ENCODE assay signal across 18 mouse cellular contexts in genomic region chr13:32797085-32797484, GRCm38 (mm10). TPM values are rescaled to one million over a fixed set of nuclear protein-coding genes. Genes with fewer than 3 reads are reported as not detected.
A peak's percentile ranks its signal among the peaks of the same experiment; 100 is the strongest.
DNase-seq lines count a peak whose midpoint lies in the region; ATAC-seq lines count a peak whose summit lies in the region.
"Had no signal": no experiment of that assay in that cellular context is flagged by ENCODE, and none has a peak within 500 bp of the region (broad histone marks: within the 10 kb centered on the region; RNA-seq: fewer than 3 reads in every experiment).

No protein-coding gene starts in this region.

- DNase-seq in kidney, adult 9 months, result peak; percentile 28
- peak; percentile 3 for DNase-seq in retina, postnatal 1 day
- no peak for DNase-seq in retina, embryonic 14.5 days (ENCODE audit: low spot score)
- peak; percentile 11 for DNase-seq in induced T-regulatory cell, adult 2 months (ENCODE audit: low read depth)
- no peak for DNase-seq in left cerebral cortex, adult 11 months (ENCODE audit: low spot score)
- DNase-seq: cerebellum, adult 9-10 months; kidney, adult 8-10 months; thymus, adult 2 months had no signal

- no peak for ATAC-seq in kidney, embryonic 15.5 days (replicated peaks; ENCODE audit: low FRiP score)
- no peak for ATAC-seq in monocyte, adult 5-6 weeks (replicated peaks; ENCODE audit: insufficient number of reproducible peaks, low FRiP score, low TSS enrichment, poor library complexity, severe bottlenecking)
- ATAC-seq: activated CD4-positive, CD25-positive, alpha-beta regulatory T cell, adult 4 months had no signal

- no peak overlapping the region for H3K9ac ChIP-seq in kidney, embryonic 15.5 days
- H3K9ac ChIP-seq: embryonic facial prominence, embryonic 12.5 days; liver, embryonic 15.5 days; neural tube, embryonic 12.5 days had no signal

- 87% methylated on average over 1 of the region's 1 CpGs for WGBS in kidney, embryonic 15.5 days

- H3K27ac ChIP-seq in kidney, embryonic 15.5 days, result no peak overlapping the region
- H3K27ac ChIP-seq: embryonic facial prominence, embryonic 12.5 days; forebrain, embryonic 10.5 days; liver, embryonic 15.5 days; neural tube, embryonic 12.5 days had no signal

- peaks cover 7% of the 10 kb centered on the region for H3K4me1 ChIP-seq in kidney, embryonic 15.5 days
- H3K4me1 ChIP-seq: embryonic facial prominence, embryonic 12.5 days had no signal

- H3K36me3 ChIP-seq in kidney, embryonic 15.5 days, result no peaks in the 10 kb centered on the region
- H3K36me3 ChIP-seq: embryonic facial prominence, embryonic 12.5 days; forebrain, embryonic 10.5 days; liver, embryonic 15.5 days; neural tube, embryonic 12.5 days had no signal

- no peak overlapping the region for H3K4me2 ChIP-seq in kidney, embryonic 15.5 days
- H3K4me2 ChIP-seq: embryonic facial prominence, embryonic 12.5 days; liver, embryonic 15.5 days; neural tube, embryonic 12.5 days had no signal

- H3K4me3 ChIP-seq in kidney, embryonic 15.5 days (replicated peaks), result no peak overlapping the region
- H3K4me3 ChIP-seq: embryonic facial prominence, embryonic 12.5 days; forebrain, embryonic 10.5 days; liver, embryonic 15.5 days; megakaryocyte, embryonic 14.5 days; neural tube, embryonic 12.5 days had no signal

- no peaks in the 10 kb centered on the region for H3K27me3 ChIP-seq in kidney, embryonic 15.5 days
- H3K27me3 ChIP-seq: embryonic facial prominence, embryonic 12.5 days; liver, embryonic 15.5 days; megakaryocyte, embryonic 14.5 days; neural tube, embryonic 12.5 days had no signal

- H3K9me3 ChIP-seq in kidney, embryonic 15.5 days (replicated peaks), result no peaks in the 10 kb centered on the region
- H3K9me3 ChIP-seq: embryonic facial prominence, embryonic 12.5 days; forebrain, embryonic 10.5 days; liver, embryonic 15.5 days; megakaryocyte, embryonic 14.5 days; neural tube, embryonic 12.5 days had no signal

RNA-seq across cellular contexts. Expression of gene Wrnip1, which starts 4.8 kb away (rescaled TPM):
- 22.2 and 23.4 TPM in 2 replicates for polyA plus RNA-seq in kidney, embryonic 15.5 days (2015; fragmentation: Nextera tagmentation; extraction: Ambion mirVana)
- 20.6 to 46.2 TPM (median 38.9 TPM) in 3 replicates for total RNA-seq in monocyte, adult 5-6 weeks (2017)

RNA-seq across cellular contexts. Expression of gene D930007J09Rik, which starts 5.6 kb away (rescaled TPM):
- polyA plus RNA-seq in kidney, embryonic 15.5 days (2015; fragmentation: Nextera tagmentation; extraction: Ambion mirVana), result not detected in 2 replicates
- total RNA-seq in monocyte, adult 5-6 weeks (2017), result not detected in 3 replicates
- total RNA-seq: hematopoietic stem cell, adult 5-6 weeks had no signal
- polyA plus RNA-seq: activated CD4-positive, CD25-positive, alpha-beta regulatory T cell, adult 4 months; embryonic facial prominence, embryonic 12.5 days; forebrain, embryonic 10.5 days; liver, embryonic 15.5 days; neural tube, embryonic 12.5 days; thymus, adult 2 months had no signal

RNA-seq across cellular contexts. Expression of gene Mylk4, which starts 13.3 kb away (rescaled TPM):
- 0.64 and 1.0 TPM in 2 replicates for polyA plus RNA-seq in kidney, embryonic 15.5 days (2015; fragmentation: Nextera tagmentation; extraction: Ambion mirVana)
- not detected in 3 replicates for total RNA-seq in monocyte, adult 5-6 weeks (2017)
- total RNA-seq: ES-E14; hematopoietic stem cell, adult 5-6 weeks had no signal
- polyA plus RNA-seq: activated CD4-positive, CD25-positive, alpha-beta regulatory T cell, adult 4 months; forebrain, embryonic 10.5 days had no signal

RNA-seq across cellular contexts. Expression of gene Serpinb1a, which starts 53.9 kb away (rescaled TPM):
- 12.4 and 13.4 TPM in 2 replicates for polyA plus RNA-seq in kidney, embryonic 15.5 days (2015; fragmentation: Nextera tagmentation; extraction: Ambion mirVana)
- 17.5 to 61.2 TPM (median 52.8 TPM) in 3 replicates for total RNA-seq in monocyte, adult 5-6 weeks (2017)

Comparison
In these comparisons a context has a peak if more than half of its experiments do, and no peak if none do; other contexts are left out.
1. DNase-seq: peak in kidney, adult 9 months (single experiment), retina, postnatal 1 day (single experiment) and induced T-regulatory cell, adult 2 months (single experiment); none in retina, embryonic 14.5 days (single experiment) and left cerebral cortex, adult 11 months (single experiment).